Mouse (Mus musculus) neural tube, embryonic 12.5 days (tissue): ENCODE results near the gene Rpap3. TPM values are rescaled to one million over a fixed set of nuclear protein-coding genes. Genes with fewer than 3 reads are reported as not detected.
A peak's percentile ranks its signal among the peaks of the same experiment; 100 is the strongest.

Source experiments
- ATAC-seq: fragments of 200-750 bp; cut with Nextera tagmentation; 2 replicates; pipeline ENCODE4 v1.8.0; 2017; ENCODE audit warnings: low read depth, mild to moderate bottlenecking, moderate TSS enrichment, moderate library complexity; ENCODE audit not compliant: low FRiP score
- H3K27ac ChIP-seq: fragments of 300-500 bp; sonication (generic); 2 replicates; pipeline ENCODE4 v1.5.1; 2016
- H3K27me3 ChIP-seq: fragments of 300-500 bp; sonication (generic); replicated peaks from 2 replicates; pipeline ENCODE4 v1.6.1; 2016; ENCODE audit warnings: mild to moderate bottlenecking
- H3K36me3 ChIP-seq: fragments of 300-500 bp; sonication (generic); 2 replicates; pipeline ENCODE4 v1.6.1; 2016; ENCODE audit warnings: mild to moderate bottlenecking
- H3K4me1 ChIP-seq: fragments of 300-500 bp; sonication (generic); 2 replicates; pipeline ENCODE4 v1.6.1; 2016
- H3K4me2 ChIP-seq: fragments of 300-500 bp; sonication (generic); replicated peaks from 2 replicates; pipeline ENCODE4 v1.6.1; 2016; ENCODE audit warnings: mild to moderate bottlenecking
- H3K4me3 ChIP-seq: fragments of 300-500 bp; sonication (generic); 2 replicates; pipeline ENCODE4 v1.5.1; 2016
- H3K9ac ChIP-seq: fragments of 300-500 bp; sonication (generic); 2 replicates; pipeline ENCODE4 v1.6.1; 2016; ENCODE audit warnings: mild to moderate bottlenecking
- H3K9me3 ChIP-seq: fragments of 300-500 bp; sonication (generic); 2 replicates; pipeline ENCODE4 v1.6.1; 2016; ENCODE audit warnings: mild to moderate bottlenecking
- WGBS: fragments of 180-500 bp; shearing (Covaris S2); methylation state at CpG from one replicate; pipeline ENCODE4 v1.1.7; 2016; 5-methylcytosine and 5-hydroxymethylcytosine counted together
- polyA plus RNA-seq: library from polyadenylated mRNA; unstranded; fragments of >200 nt; fragmentation: Nextera tagmentation; extraction: Ambion mirVana; gene quantifications from 2 replicates; pipeline ENCODE4 v1.2.1, GENCODE M21; 2016

Gene Rpap3
- polyA plus RNA-seq, 1 experiment from 2014 or later: 40.3 TPM

DNA sequence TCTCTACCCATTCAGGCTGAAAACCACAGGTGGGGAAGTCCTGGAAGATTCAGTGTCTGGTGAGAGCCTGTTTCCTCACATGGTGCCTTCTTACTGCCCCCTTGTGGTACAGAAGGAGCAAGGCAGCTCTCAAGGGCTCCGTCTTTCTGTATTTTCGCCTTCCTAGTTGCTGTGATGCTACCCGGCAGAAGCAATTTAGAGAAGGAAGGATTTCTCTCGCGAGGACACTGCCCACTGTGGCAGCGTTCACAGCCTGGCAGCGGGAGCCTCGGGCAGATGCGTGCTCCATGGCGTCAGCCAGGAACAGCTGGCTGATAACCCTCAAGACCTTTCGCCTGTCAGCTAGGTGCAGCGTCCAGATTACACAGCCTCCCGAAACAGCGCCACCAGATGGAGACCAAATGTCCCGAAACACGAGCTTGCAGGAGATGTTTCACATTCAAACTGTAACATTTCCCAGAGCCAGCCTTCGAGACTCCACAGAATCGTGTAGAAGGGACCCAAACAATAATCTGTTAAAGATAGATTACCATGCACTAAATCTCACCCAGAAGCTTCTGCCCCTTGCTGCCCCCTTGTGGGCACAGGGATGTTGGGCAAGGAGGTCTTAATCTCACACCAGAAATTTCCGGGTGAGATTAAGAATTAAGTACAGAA lies 41.7 kb downstream of the Rpap3 start:
- Histone ChIP-seq H3K9me3 (no peaks in the 10 kb centered on the region), H3K4me1 (no peaks in the 10 kb centered on the region), H3K4me2 (peak overlapping the region; percentile 80), H3K9ac (peak overlapping the region; percentile 54; the same call in 1 of the 2 replicates), H3K27ac (no peak overlapping the region), H3K36me3 (no peaks in the 10 kb centered on the region), H3K4me3 (peak overlapping the region; percentile 43), H3K27me3 (no peaks in the 10 kb centered on the region)
- WGBS: 10% methylated on average over 19 of the region's 19 CpGs
- ATAC-seq: peak; percentile 51

DNA sequence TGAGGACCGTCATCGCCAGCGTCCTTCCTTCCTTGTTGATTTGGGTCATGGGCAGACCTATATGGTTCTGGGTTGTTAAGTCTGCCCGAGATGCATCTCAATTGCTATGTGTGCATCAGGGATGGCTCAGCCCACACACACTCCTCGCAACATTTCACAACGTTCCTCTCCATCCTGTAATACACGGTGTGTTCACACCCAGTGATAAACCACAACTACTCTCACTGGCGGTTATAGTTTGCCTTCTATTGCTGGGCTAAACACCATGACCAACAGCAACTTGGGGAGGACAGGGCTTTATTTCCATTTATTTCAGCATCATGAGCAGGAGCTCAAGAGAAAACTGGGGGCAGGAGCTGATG lies 46.9 kb downstream of the Rpap3 start:
- Histone ChIP-seq H3K9ac (no peak overlapping the region), H3K9me3 (no peaks in the 10 kb centered on the region), H3K27ac (no peak overlapping the region), H3K36me3 (no peaks in the 10 kb centered on the region), H3K27me3 (no peaks in the 10 kb centered on the region), H3K4me3 (no peak overlapping the region), H3K4me1 (peaks cover 6% of the 10 kb centered on the region; the same call in 1 of the 2 replicates), H3K4me2 (peak overlapping the region; percentile 20; the same call in 1 of the 2 replicates)
- no peak for ATAC-seq
- WGBS: 84% methylated on average over 8 of the region's 8 CpGs

DNA sequence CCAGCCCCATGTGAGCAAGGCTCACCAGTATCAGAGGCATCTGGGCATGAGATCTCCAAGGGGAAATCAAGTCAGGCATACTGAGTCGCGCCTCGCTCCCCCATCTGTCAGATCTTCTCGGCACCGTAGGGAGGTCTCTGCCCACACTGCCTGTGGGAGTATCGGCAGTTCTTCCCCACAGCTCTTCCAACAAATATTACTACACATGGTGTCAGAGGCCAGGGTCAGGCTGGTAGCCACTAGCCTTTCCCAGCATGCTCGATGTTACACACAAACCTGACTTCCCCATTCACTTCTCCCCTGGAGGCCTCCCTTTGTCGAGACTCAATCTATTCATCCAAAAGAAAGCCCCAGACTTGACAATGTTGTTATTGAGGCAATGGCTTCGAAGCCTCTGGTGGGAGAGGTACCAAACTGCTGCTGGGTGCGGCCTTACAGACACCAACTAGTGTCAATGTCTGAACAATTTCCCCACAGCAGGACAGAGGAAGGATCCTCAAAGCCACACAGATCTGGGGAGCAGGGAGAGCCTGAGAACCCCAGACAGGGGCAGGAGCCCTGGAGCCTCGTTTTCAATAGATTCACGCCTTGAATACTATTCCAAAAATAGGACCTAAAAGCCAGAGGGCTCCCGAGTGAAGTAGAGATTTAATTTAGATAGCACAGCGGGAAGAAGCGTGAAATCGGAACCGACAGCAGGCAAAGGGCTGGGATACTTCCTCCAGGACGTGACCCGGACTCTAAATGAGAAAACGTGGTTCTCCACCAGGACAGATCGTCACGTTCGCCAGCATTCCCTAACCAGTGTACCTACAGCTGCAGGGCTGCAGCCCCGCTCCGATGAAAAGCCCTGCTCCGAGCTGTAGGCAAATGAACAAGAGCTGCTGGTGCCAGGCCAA lies 47.5 kb downstream of the Rpap3 start:
- Histone ChIP-seq H3K27ac (no peak overlapping the region), H3K27me3 (no peaks in the 10 kb centered on the region), H3K36me3 (no peaks in the 10 kb centered on the region), H3K9me3 (no peaks in the 10 kb centered on the region), H3K4me1 (peaks cover 6% of the 10 kb centered on the region; the same call in 1 of the 2 replicates), H3K9ac (no peak overlapping the region), H3K4me3 (no peak overlapping the region), H3K4me2 (peak overlapping the region; percentile 20; the same call in 1 of the 2 replicates)
- ATAC-seq: 0 out of 2 replicates have a peak, but pooled peaks have one; percentile 25
- WGBS: 58% methylated on average over 26 of the region's 26 CpGs

DNA sequence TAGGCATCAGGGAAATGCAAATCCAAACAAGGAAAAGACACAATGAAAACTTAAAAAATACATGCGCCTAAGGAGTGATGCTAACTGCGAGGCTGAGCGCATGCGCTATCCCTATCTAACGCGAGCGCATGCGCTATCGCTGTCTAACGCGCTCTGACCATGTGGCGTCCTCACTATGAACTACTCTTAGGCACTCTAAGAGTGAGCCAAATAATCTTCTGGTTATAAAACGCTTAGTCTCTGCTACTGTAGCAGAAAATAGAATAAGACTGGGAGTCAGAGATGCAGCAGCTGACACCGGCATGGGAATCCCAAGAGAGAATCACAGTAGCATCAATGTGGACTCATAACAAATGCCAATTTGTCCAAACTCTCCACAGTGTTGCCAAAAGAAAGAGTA lies 48.2 kb downstream of the Rpap3 start:
- 95% methylated on average over 14 of the region's 14 CpGs for WGBS
- H3K27ac ChIP-seq: no peak overlapping the region

DNA sequence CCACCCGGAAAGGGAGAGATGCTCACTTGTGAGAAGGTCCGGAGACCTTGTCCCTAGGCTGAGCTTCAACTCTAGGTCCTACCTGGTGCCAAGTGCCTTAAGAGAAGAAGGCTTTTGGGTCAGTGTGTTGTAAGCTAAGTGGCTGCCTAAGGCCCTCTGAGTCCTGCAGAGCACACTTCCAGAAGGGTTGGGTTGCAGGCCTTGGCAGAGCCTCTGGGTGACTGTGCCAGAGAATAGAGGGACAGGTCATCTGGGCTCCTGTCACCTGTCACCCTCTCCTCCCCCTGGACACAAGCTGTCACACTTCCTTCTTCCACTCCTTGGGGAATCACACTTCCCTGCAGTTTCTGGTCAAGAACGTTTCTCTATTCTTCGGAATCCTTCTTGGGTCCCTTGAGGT lies 55.9 kb downstream of the Rpap3 start:
- Histone ChIP-seq H3K9me3 (0 out of 2 replicates have a peak, but pooled peaks cover 2% of the 10 kb centered on the region), H3K36me3 (no peaks in the 10 kb centered on the region), H3K27me3 (no peaks in the 10 kb centered on the region), H3K27ac (no peak overlapping the region), H3K9ac (no peak overlapping the region), H3K4me2 (no peak overlapping the region), H3K4me1 (no peaks in the 10 kb centered on the region), H3K4me3 (no peak overlapping the region)
- ATAC-seq: no peak
- WGBS: 74% methylated on average over 4 of the region's 4 CpGs

More for the DNA sequence above, 48.2 kb downstream of the Rpap3 start:
- no peaks in the 10 kb centered on the region for H3K9me3 ChIP-seq
- H3K27me3 ChIP-seq: no peaks in the 10 kb centered on the region
- H3K4me1 ChIP-seq: peaks cover 6% of the 10 kb centered on the region; the same call in 1 of the 2 replicates
- H3K9ac ChIP-seq: no peak overlapping the region
- no peak for ATAC-seq
- H3K4me2 ChIP-seq: no peak overlapping the region
- no peak overlapping the region for H3K4me3 ChIP-seq
- no peaks in the 10 kb centered on the region for H3K36me3 ChIP-seq

DNA sequence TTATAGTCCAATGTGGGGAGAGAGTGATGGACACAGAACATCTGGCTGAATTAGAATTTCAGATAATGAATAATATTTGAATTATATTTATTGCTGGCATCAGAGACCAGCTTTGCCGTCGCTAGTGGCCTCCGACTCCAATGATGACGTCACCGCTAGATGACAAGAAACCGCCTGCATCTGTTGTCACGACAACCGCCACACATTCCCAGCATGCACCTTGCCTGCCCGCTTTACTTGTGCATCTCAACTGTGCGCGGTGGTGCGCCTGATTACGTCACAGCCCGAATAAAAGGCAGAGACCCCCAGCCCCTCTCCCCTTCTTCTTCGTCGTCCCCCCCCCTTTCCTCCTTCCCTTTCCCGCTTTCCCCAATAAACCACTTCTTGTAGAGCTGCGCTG lies 57.4 kb downstream of the Rpap3 start:
- Histone ChIP-seq H3K9ac (no peak overlapping the region), H3K4me1 (no peaks in the 10 kb centered on the region), H3K4me3 (no peak overlapping the region), H3K27ac (no peak overlapping the region), H3K9me3 (0 out of 2 replicates have a peak, but pooled peaks cover 4% of the 10 kb centered on the region), H3K4me2 (no peak overlapping the region), H3K27me3 (no peaks in the 10 kb centered on the region), H3K36me3 (no peaks in the 10 kb centered on the region)
- WGBS: 83% methylated on average over 18 of the region's 18 CpGs
- ATAC-seq: no peak

DNA sequence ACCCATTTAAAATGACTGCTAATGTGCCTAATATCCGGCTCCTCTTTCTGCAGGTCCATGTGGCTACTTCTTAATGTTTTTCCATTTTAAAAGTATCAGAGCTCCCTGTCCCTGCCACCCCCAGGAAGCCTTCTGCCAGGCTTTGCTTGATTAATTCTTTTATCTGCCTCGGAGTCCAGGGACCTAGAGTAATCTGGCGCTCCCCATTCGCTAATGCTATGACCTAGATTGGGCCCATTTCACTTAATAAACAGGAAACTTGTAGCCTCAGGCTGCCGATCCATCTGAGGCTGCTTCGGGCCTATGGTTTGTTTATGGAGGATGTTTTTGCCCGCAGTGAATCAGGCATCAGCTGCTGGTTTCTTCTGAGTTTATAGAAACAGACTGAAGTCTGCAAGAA lies 59.2 kb downstream of the Rpap3 start:
- Histone ChIP-seq H3K27me3 (no peaks in the 10 kb centered on the region), H3K27ac (no peak overlapping the region), H3K4me1 (no peaks in the 10 kb centered on the region), H3K36me3 (no peaks in the 10 kb centered on the region), H3K4me2 (no peak overlapping the region), H3K9ac (no peak overlapping the region), H3K9me3 (0 out of 2 replicates have a peak, but pooled peaks cover 4% of the 10 kb centered on the region), H3K4me3 (no peak overlapping the region)
- 65% methylated on average over 7 of the region's 7 CpGs for WGBS
- ATAC-seq: no peak

DNA sequence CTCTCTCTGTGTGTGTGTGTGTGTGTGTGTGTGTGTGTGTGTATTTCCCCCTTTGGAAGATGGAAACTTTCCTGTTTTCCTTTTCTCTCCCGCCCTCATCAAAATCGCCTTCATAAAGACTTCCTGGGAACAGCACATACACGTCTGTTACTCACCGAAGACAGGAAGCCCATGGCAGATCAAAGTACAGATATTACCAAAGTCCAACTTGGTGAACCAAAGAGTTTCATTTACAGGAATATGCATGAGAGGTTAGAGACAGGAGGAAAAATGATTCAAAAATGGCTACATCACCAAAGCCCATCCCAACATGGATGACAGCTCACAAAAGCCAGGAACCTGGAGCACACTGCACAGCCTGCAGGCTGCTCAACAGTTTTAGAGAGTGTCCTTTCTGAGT lies 61.6 kb downstream of the Rpap3 start:
- Histone ChIP-seq H3K4me1 (no peaks in the 10 kb centered on the region), H3K27ac (no peak overlapping the region), H3K4me3 (no peak overlapping the region), H3K4me2 (no peak overlapping the region), H3K9me3 (0 out of 2 replicates have a peak, but pooled peaks cover 8% of the 10 kb centered on the region), H3K9ac (no peak overlapping the region), H3K36me3 (no peaks in the 10 kb centered on the region), H3K27me3 (no peaks in the 10 kb centered on the region)
- 88% methylated on average over 4 of the region's 4 CpGs for WGBS
- no peak for ATAC-seq

Other genes with a start within 250 kb of the Rpap3 start
- gene Endou, start 25.5 kb upstream of the Rpap3 start, polyA plus RNA-seq: 0.23 and 0.45 TPM in 2 replicates
- gene Rapgef3, start 62.1 kb upstream of the Rpap3 start, polyA plus RNA-seq: 10.8 and 11.9 TPM in 2 replicates
- 41.4 and 44.9 TPM in 2 replicates for gene Slc48a1, start 72.7 kb upstream of the Rpap3 start, polyA plus RNA-seq
- 28.9 and 29.7 TPM in 2 replicates for gene Hdac7, start 138.7 kb upstream of the Rpap3 start, polyA plus RNA-seq
- 0.09 and 0.41 TPM in 2 replicates for gene Vdr, start 204.8 kb upstream of the Rpap3 start, polyA plus RNA-seq